ENCODE assay signal across 27 mouse cellular contexts in genomic region chr11:66813310-66813709, GRCm38 (mm10).
DNase-seq lines count a peak whose midpoint lies in the region; ATAC-seq and TF ChIP-seq lines count a peak whose summit lies in the region.
"Had no signal": no experiment of that assay in that cellular context is flagged by ENCODE, and none has a peak within 500 bp of the region (broad histone marks: within the 10 kb centered on the region; RNA-seq: fewer than 3 reads in every experiment).

No protein-coding gene starts in this region.

- peaks cover 17% of the 10 kb centered on the region for H3K4me1 ChIP-seq in heart, embryonic 13.5 days
- H3K4me1 ChIP-seq: hindbrain, embryonic 12.5 days; limb, embryonic 13.5 days; liver, embryonic 12.5 days; stomach, embryonic 15.5 days had no signal

- H3K79me2 ChIP-seq in C2C12 (ENCODE audit: control insufficient read depth, insufficient read depth): no peaks in the 10 kb centered on the region

- no peaks in the 10 kb centered on the region for H3K79me3 ChIP-seq in C2C12 (ENCODE audit: low read depth)

- H3K4me2 ChIP-seq in heart, embryonic 13.5 days: no peak overlapping the region
- H3K4me2 ChIP-seq: hindbrain, embryonic 12.5 days; limb, embryonic 13.5 days; liver, embryonic 12.5 days; stomach, embryonic 15.5 days had no signal

- 46% methylated on average over 5 of the region's 5 CpGs for WGBS in heart, embryonic 13.5 days

- no peaks in the 10 kb centered on the region for H3K9me3 ChIP-seq in heart, embryonic 13.5 days
- H3K9me3 ChIP-seq: heart, embryonic 10.5 days; hindbrain, embryonic 12.5 days; limb, embryonic 13.5 days; liver, embryonic 12.5 days; stomach, embryonic 15.5 days had no signal

- H3K27ac ChIP-seq in heart, embryonic 13.5 days (replicated peaks): peak overlapping the region; percentile 53; the same call in 1 of the 2 replicates
- H3K27ac ChIP-seq: hindbrain, embryonic 12.5 days; limb, embryonic 13.5 days; liver, embryonic 12.5 days; stomach, embryonic 15.5 days had no signal

- TF ChIP-seq CTCF in C2C12 (IDR thresholded peaks at IDR 0.05; ENCODE audit: control insufficient read depth, insufficient read depth, insufficient read length): no peak

- H3K27me3 ChIP-seq in heart, embryonic 13.5 days (replicated peaks): no peaks in the 10 kb centered on the region
- no peaks in the 10 kb centered on the region for H3K27me3 ChIP-seq in C2C12 (ENCODE audit: control insufficient read depth, insufficient read depth, insufficient read length)
- H3K27me3 ChIP-seq: CH12.LX; hindbrain, embryonic 12.5 days; limb, embryonic 13.5 days; liver, embryonic 12.5 days; stomach, embryonic 15.5 days had no signal

- no peak overlapping the region for H3K9ac ChIP-seq in heart, embryonic 13.5 days
- H3K9ac ChIP-seq: hindbrain, embryonic 12.5 days; limb, embryonic 13.5 days; liver, embryonic 12.5 days; stomach, embryonic 15.5 days had no signal

- H3K4me3 ChIP-seq in heart, embryonic 13.5 days: no peak overlapping the region
- H3K4me3 ChIP-seq in C2C12 (ENCODE audit: insufficient read depth, poor library complexity, severe bottlenecking): no peak overlapping the region
- H3K4me3 ChIP-seq: heart, embryonic 10.5 days; hindbrain, embryonic 12.5 days; limb, embryonic 13.5 days; liver, embryonic 12.5 days; stomach, embryonic 15.5 days had no signal

- ATAC-seq in heart, embryonic 13.5 days (ENCODE audit: extremely low read depth, insufficient number of reproducible peaks, low FRiP score, low TSS enrichment): no peak
- no peak for ATAC-seq in erythroblast, adult 5-6 weeks (replicated peaks; ENCODE audit: low FRiP score, poor library complexity, severe bottlenecking)
- ATAC-seq: inflammation-experienced regulatory T-cells, adult 6 months; liver, embryonic 12.5 days had no signal

- DNase-seq in heart, adult 9 months (ENCODE audit: low spot score in 2 of 2): no peak
- DNase-seq in kidney, postnatal 4 days: peak; percentile 17 to 26
- DNase-seq in kidney, adult 11 months: no peak
- peak; percentile 11 for DNase-seq in embryo, embryonic 11 days
- no peak for DNase-seq in urinary bladder, postnatal 4 days (ENCODE audit: low spot score in 2 of 2)
- DNase-seq: adrenal gland, adult 2 months; cerebellum, adult 18-20 months; cerebellum, postnatal 14 days; heart, postnatal 14 days; kidney, adult 2 months; kidney, postnatal 36 days; lung, adult 18-20 months; lung, postnatal 10 days; right cerebral cortex, adult 18-20 months; right cerebral cortex, postnatal 4 days; thymus, postnatal 36 days had no signal

- H3K36me3 ChIP-seq in heart, embryonic 13.5 days: no peaks in the 10 kb centered on the region
- no peaks in the 10 kb centered on the region for H3K36me3 ChIP-seq in C2C12 (ENCODE audit: control insufficient read depth, insufficient read depth)
- H3K36me3 ChIP-seq: G1E; heart, embryonic 10.5 days; hindbrain, embryonic 12.5 days; limb, embryonic 13.5 days; liver, embryonic 12.5 days; stomach, embryonic 15.5 days had no signal

- H3ac ChIP-seq in C2C12 (ENCODE audit: control insufficient read depth, insufficient read length, low read depth): no peak overlapping the region

TF ChIP-seq in C2C12, 6 proteins besides CTCF, POLR2A, EP300 and RAD21:
- TF ChIP-seq MYOG (IDR thresholded peaks at IDR 0.05; ENCODE audit: control insufficient read depth, extremely low read depth, insufficient read length) (no peak), FOSL1 (IDR thresholded peaks at IDR 0.05; ENCODE audit: insufficient read depth, low read length, poor library complexity, severe bottlenecking) (no peak), USF1 (IDR thresholded peaks at IDR 0.05; ENCODE audit: low read depth) (no peak), MYOD1 (IDR thresholded peaks at IDR 0.05; ENCODE audit: control insufficient read depth, insufficient read length, low read depth) (peak; percentile 87), CEBPB (IDR thresholded peaks at IDR 0.05; ENCODE audit: low read depth) (no peak), MAX (IDR thresholded peaks at IDR 0.05) (no peak)

Comparison
In these comparisons a context has a peak if more than half of its experiments do, and no peak if none do; other contexts are left out.
1. DNase-seq: peak in kidney, postnatal 4 days (2 of 2) and embryo, embryonic 11 days (single experiment); none in heart, adult 9 months (0 of 2), kidney, adult 11 months (single experiment) and urinary bladder, postnatal 4 days (0 of 2).